Mouse (Mus musculus) gastrocnemius, postnatal 4 days (tissue): ENCODE data around the gene Efna3. TPM values are rescaled to one million over a fixed set of nuclear protein-coding genes. Genes with fewer than 3 reads are reported as not detected.

Source experiments
- DNase-seq, 2 experiments: peaks; one replicate each; pipeline ENCODE4 v3.0.0; 2021 to 2022; ENCODE audit warnings: low spot score in 2 of 2, mixed read lengths in 2 of 2
- total RNA-seq, 2 experiments: library from RNA; stranded (reverse); gene quantifications; 2 replicates each; pipeline ENCODE4 v1.2.3; 2021

The Efna3 gene
- total RNA-seq, 2 experiments from 2014 or later = not detected

DNA sequence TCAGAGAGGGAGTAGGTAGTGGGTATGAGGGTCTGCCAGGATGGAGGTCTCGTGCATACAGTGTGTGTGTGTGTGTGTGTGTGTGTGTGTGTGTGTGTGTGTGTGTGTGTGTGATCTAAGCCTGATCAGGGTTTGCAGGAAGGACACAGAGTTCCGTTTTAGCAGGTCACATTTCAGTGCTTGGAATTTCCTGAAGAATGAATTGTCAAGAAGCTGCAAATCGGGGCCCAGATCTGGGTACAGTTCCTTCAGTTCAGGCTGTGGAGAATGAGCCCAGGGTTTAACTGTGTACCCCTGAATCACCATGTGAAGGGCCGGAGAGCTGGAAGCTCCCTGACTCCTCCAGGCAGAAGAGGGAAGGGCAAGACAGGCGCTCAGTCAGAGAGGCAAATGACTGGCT is 35.5 kb downstream of the Efna3 start:
- no peak for DNase-seq

DNA sequence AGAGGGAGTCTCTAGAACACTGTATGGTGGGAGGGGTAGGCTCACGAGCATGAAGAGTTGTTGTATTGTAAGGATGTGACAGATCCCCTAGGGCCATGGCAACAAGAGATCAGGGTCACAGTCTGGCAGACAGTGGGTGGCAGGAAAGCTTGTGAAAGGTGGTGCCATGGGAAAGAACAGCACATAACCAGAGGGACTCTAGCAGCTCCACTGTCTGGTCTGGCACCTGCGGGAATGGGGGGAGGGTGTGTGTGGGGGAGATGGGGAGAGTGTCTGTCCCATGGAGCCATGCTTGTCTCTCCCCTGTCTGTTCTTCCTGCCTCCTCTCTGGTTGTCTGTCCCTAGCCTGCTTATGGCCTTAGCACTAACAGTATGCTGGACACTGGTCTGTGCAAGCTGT is 37.2 kb downstream of the Efna3 start:
- DNase-seq = no peak

GRCm38 (mm10) chr3:89284261-89284660 is 38.5 kb downstream of the Efna3 start:
- no peak for DNase-seq

DNA sequence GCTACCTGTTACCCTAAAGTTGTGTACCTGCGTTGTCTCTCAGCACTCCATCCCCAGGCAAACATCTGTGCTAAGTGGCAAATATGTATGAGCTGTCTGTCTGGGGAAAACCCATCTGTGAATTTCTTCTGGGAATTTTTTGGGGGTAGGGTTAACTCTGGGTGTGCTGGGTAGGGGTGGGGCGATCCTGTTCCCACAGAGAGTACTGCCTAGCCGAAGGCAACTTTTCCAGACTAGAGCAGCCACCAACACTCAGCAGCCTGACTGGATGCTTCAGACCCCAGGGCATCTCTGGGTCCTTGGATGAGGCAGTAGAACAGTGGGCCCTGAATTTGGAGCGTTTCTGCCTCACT is 40.5 kb downstream of the Efna3 start:
- DNase-seq = no peak

- DNase-seq = peak; percentile 80 to 83
These were observed 41.0 kb downstream of the Efna3 start for GRCm38 (mm10) chr3:89281579-89282290.

DNA sequence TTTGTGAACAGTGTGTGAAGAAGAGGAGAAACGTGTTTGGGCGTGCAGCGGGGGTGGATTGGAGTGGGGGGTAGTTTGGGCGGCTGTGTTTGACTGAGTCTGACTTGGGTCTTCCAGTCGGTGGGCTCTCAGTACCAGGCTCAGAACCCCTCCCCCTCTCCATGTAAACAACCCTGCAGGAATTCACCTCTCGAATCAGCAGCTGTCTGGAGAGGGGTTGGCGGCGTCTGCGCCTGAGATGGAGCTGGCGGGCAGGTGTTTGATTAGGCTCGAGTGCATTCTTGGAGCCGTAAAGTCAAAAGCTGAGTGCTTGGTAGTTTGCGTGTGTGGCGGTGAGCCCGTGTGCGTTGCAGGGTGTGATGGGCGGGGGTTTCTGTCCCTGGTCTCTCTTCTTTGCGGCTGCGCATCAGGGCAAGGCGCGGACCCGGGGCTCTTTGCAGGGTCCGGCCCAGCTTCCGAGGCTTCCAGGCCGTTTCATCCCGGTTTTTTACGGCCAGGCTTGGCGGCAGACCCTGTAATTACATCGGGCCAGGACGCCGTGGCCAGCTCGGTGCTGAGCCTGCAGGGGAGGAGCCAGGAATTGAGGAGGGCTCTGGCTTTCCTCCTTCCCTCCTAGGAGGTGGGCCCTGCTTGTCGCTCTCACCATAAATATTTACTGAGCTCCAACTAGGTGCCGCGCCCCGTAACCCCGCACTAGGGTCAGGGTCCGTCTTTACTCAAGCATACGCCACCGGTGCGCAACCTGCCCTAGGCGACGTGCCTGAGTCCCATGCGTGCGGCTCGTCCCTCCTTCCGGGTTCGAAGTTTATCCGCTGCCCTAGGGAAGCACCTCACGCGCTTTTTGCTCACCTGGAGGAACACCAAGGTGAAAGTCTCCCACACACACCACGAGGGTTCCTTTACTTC is 41.9 kb downstream of the Efna3 start, which contains the start of gene Efna1:
Gene Efna1, minus strand, starts transcription at position 537 of the 906 bp plus-strand sequence.
- peak; percentile 35 to 60 for DNase-seq

GRCm38 (mm10) chr3:89280050-89280605 is 42.6 kb downstream of the Efna3 start:
- DNase-seq = no peak

DNA sequence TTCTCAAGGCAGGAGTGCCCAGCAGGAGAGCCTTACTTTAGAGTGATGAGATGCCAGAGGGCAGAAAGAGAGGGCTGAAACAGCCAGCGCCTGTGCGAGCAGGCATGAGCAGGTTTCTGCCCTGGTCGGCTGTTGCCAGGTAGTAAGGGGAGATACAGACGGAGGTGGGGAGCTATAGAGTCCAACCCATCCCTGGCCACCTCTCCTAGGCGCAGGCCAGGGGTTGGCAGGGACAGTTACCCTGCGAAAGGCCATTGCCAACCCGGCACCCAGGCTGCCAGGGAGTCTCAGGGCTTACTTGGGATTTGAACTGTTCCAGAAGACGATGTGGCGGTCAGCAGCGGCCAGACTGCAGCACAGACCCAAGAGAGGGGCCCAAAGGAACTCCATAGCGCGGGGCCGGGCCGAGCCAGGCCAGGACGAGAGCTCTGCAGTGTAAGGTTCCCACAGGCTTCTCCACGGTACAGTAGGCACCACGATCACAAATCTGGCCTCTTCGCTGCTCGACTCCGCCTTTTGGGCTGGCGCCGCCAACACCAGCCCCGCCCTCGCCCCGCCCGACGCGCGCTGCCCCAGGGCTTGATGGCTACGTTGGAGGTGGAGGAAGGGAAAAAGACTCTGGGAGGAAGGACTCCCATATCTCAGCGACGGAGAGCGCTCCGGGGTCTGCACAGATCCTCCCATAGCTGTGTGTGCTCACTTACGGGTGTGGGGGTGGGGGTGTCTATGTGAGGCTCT is 43.4 kb downstream of the Efna3 start:
- peak; percentile 61 to 76 for DNase-seq

- DNase-seq = no peak
These were observed 44.1 kb downstream of the Efna3 start for GRCm38 (mm10) chr3:89278643-89279042.

DNA sequence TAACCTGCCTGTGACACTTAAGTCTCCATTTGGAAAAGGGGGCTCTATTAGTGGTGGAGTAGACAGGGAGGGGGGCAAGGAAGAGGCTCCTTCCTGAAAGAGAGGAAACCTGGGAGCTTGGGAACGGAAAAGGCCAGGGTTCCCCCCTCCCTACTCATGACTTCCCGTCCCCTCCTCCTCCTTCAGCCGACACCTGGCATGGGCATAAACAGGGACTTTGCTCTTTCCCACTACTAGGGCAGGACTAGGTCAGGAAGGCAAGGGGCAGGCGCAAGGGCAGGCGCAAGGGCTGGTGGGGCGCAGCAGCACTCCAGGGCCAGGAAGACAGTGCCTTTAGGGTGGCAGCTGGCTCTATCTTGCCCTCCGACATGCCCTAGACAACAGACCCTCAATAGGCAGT is 44.7 kb downstream of the Efna3 start:
- no peak for DNase-seq

GRCm38 (mm10) chr3:89277281-89278021 is 45.3 kb downstream of the Efna3 start:
- DNase-seq = no peak

- no peak for DNase-seq
These were observed 46.7 kb downstream of the Efna3 start for GRCm38 (mm10) chr3:89276061-89276460.

DNA sequence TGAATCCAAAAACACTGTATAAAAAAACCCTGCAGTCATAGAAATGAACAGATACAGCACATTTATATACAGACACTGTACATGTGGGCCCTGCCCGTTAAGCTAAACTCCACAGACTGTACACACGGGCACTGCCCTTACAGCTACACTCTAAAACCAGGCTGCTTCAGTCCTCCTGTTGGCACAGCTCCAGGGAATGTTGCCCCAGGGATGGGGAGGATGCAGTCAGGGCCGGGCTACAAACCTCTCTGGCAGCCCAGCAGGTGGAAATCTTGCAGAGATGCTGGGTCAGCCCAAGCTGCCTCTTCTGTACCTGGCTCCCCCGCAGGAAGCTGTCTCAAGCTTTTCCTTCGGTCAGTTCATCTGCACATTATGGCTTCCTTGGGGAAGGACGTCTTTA is 51.0 kb downstream of the Efna3 start:
- DNase-seq = no peak

GRCm38 (mm10) chr3:89270891-89271290 is 51.9 kb downstream of the Efna3 start:
- peak in 1 of 2 experiments; percentile 37 for DNase-seq

- DNase-seq = peak; percentile 85 to 91
These were observed 52.6 kb downstream of the Efna3 start, which contains the start of gene Slc50a1 for GRCm38 (mm10) chr3:89270051-89270755. Gene Slc50a1 (minus strand): TSS chr3:89270570.

GRCm38 (mm10) chr3:89268916-89269315 is 53.8 kb downstream of the Efna3 start:
- no peak for DNase-seq

DNA sequence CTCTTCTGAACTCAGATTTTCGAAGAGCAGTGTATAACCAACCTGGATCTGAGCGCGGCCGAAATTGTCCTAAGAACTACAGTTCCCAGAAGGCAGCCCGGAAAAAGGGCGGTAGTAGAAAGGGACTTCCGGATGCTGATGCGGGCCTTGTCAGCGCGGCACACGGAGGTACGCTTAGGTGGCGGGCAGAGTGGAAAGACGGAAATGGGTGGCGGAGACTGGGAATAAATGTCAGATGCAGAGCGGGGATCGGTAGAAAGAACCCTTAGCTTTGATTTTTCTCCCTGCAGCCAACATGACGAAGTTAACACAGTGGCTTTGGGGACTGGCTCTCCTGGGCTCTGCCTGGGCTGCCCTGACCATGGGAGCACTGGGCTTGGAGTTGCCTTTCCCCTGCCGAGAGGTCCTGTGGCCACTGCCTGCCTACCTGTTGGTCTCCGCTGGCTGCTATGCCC is 56.3 kb downstream of the Efna3 start:
- peak in 1 of 2 experiments; percentile 75 for DNase-seq
